Mouse (Mus musculus): ENCODE data around the gene Thyn1. TPM values are rescaled to one million over a fixed set of nuclear protein-coding genes. Genes with fewer than 3 reads are reported as not detected.

The Thyn1 gene
- total and polyA plus RNA-seq, 3 experiments, result 7.6 to 25.4 (median 23.8) TPM

GRCm38 (mm10) chr9:27023681-27024080 lies 24.2 kb downstream of the Thyn1 start:
- Histone ChIP-seq H3K36me3 (ENCODE audit: control insufficient read depth, insufficient read depth, low read length) (peaks cover 10% of the 10 kb centered on the region), H3K27ac (no peak overlapping the region), H3K79me2 (replicated peaks; ENCODE audit: control insufficient read depth, insufficient read depth, low read length) (peaks cover 11% of the 10 kb centered on the region), H3K9ac (ENCODE audit: low read depth, low read length) (no peak overlapping the region), H3K4me1 (ENCODE audit: control insufficient read depth, insufficient read depth, low read length) (peaks cover 13% of the 10 kb centered on the region), H3K4me3 (no peak overlapping the region), H3K27me3 (ENCODE audit: control insufficient read depth, insufficient read depth, low read length) (no peaks in the 10 kb centered on the region)
- DNase-seq, result no peak
- intact Hi-C loops (cut with DNase I), result no loop called here
- no peak for TF ChIP-seq CTCF (IDR thresholded peaks at IDR 0.05)
- no peak for TF ChIP-seq EP300 (IDR thresholded peaks at IDR 0.05; ENCODE audit: insufficient read depth, low read depth, low read length)
- TF ChIP-seq POLR2A (IDR thresholded peaks at IDR 0.05; ENCODE audit: insufficient read depth, low read depth, low read length), result no peak
- WGBS, result 46% methylated on average over 4 of the region's 4 CpGs

- H3K4me1 ChIP-seq (ENCODE audit: control insufficient read depth, insufficient read depth, low read length), result peaks cover 13% of the 10 kb centered on the region
- TF ChIP-seq POLR2A (IDR thresholded peaks at IDR 0.05; ENCODE audit: insufficient read depth, low read depth, low read length) (no peak), EP300 (IDR thresholded peaks at IDR 0.05; ENCODE audit: insufficient read depth, low read depth, low read length) (no peak), CTCF (IDR thresholded peaks at IDR 0.05) (no peak)
- no peak overlapping the region for H3K9ac ChIP-seq (ENCODE audit: low read depth, low read length)
- H3K36me3 ChIP-seq (ENCODE audit: control insufficient read depth, insufficient read depth, low read length), result peaks cover 10% of the 10 kb centered on the region
- H3K79me2 ChIP-seq (replicated peaks; ENCODE audit: control insufficient read depth, insufficient read depth, low read length), result peaks cover 10% of the 10 kb centered on the region
- H3K4me3 ChIP-seq, result no peak overlapping the region
- DNase-seq, result no peak
- intact Hi-C loops (cut with DNase I), result no loop called here
- H3K27ac ChIP-seq, result no peak overlapping the region
- 33% methylated on average over 1 of the region's 1 CpGs for WGBS
- no peaks in the 10 kb centered on the region for H3K27me3 ChIP-seq (ENCODE audit: control insufficient read depth, insufficient read depth, low read length)
Observed at GRCm38 (mm10) chr9:27026708-27027107, 27.2 kb downstream of the Thyn1 start.

DNA sequence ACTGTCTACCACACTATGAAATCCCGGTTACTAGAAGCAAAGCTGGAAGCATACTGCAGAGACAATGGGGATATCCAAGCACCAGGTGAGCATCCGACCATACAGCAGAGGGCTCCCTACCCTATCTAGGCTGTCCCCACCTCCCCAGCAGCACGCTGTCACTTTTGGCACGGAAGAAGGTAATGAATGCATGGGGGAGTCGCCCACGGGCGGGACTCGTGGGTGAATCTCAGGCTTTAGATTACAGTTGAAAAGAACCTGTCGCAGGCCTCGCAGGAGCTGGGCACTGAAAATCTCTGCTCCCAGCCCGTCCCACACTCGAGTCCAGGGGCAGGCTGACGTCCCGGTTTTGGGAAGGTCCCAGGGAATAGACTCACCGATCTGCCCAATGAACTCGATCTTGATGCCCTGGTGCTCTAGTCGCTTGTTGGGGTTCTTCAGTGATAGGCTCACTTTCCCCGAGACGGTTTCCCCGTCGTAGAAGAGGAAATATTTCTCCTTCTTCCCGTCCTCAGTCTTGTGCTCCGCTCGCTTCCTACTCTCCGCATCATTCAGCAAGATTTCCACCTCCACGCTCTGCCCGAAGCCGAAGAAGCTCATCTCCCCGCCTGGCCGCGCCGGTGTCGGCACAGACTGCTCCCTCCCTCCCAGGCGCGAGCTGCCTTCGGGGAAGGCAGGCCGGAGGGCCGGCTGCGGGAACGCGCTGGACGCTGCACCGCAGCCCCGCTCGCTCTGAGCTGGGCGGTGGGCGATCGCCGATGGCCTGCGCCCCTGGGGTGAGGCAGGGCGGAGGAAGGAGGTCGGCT lies 29.7 kb downstream of the Thyn1 start:
- peaks cover 8% of the 10 kb centered on the region for H3K4me1 ChIP-seq (ENCODE audit: control insufficient read depth, insufficient read depth, low read length)
- H3K27ac ChIP-seq, result peak overlapping the region; percentile 98
- under 1% methylated on average over 52 of the region's 52 CpGs for WGBS
- H3K9ac ChIP-seq (ENCODE audit: low read depth, low read length), result peak overlapping the region; percentile 93
- intact Hi-C loops (cut with DNase I), result loop anchor here (1.0 kb wide), 1 partner anchor 30 kb away; the partner anchor contains the start of genes Acad8 and Thyn1
- H3K36me3 ChIP-seq (ENCODE audit: control insufficient read depth, insufficient read depth, low read length), result peaks cover 6% of the 10 kb centered on the region
- peak; percentile 48 to 52 for DNase-seq
- H3K4me3 ChIP-seq, result peak overlapping the region; percentile 99
- TF ChIP-seq CTCF (IDR thresholded peaks at IDR 0.05) (peak; percentile 48), EP300 (IDR thresholded peaks at IDR 0.05; ENCODE audit: insufficient read depth, low read depth, low read length) (no peak)
- no peaks in the 10 kb centered on the region for H3K27me3 ChIP-seq (ENCODE audit: control insufficient read depth, insufficient read depth, low read length)
- H3K79me2 ChIP-seq (replicated peaks; ENCODE audit: control insufficient read depth, insufficient read depth, low read length), result peaks cover 5% of the 10 kb centered on the region

GRCm38 (mm10) chr9:27029828-27030762 lies 30.6 kb downstream of the Thyn1 start, which contains the start of the genes Vps26b and Ncapd3:
Vps26b (minus strand) TSS chr9:27030065.
Ncapd3 (plus strand) TSS chr9:27030175.
- TF ChIP-seq EP300 (IDR thresholded peaks at IDR 0.05; ENCODE audit: insufficient read depth, low read depth, low read length) (no peak; the same call in 1 of the 2 replicates), POLR2A (IDR thresholded peaks at IDR 0.05; ENCODE audit: insufficient read depth, low read depth, low read length) (peak; percentile 90), CTCF (IDR thresholded peaks at IDR 0.05) (peak; percentile 46)
- Histone ChIP-seq H3K9ac (ENCODE audit: low read depth, low read length) (peak within 1 kb of the TSS; percentile 93), H3K27me3 (ENCODE audit: control insufficient read depth, insufficient read depth, low read length) (no peaks in the 10 kb centered on the region), H3K79me2 (replicated peaks; ENCODE audit: control insufficient read depth, insufficient read depth, low read length) (peaks cover 3% of the 10 kb centered on the region), H3K36me3 (ENCODE audit: control insufficient read depth, insufficient read depth, low read length) (peaks cover 2% of the 10 kb centered on the region; the same call in 1 of the 2 replicates), H3K4me3 (peak within 1 kb of the TSS; percentile 99), H3K27ac (peak within 1 kb of the TSS; percentile 98), H3K4me1 (ENCODE audit: control insufficient read depth, insufficient read depth, low read length) (peaks cover 5% of the 10 kb centered on the region)
- intact Hi-C loops (cut with DNase I), result loop anchor here (1.0 kb wide), 1 partner anchor 31 kb away; the partner anchor contains the start of genes Acad8 and Thyn1
- peak; percentile 94 to 96 for DNase-seq
- WGBS, result under 1% methylated on average over 80 of the region's 80 CpGs

GRCm38 (mm10) chr9:27030763-27031100 lies 31.2 kb downstream of the Thyn1 start:
- peak overlapping the region; percentile 99 for H3K4me3 ChIP-seq
- H3K36me3 ChIP-seq (ENCODE audit: control insufficient read depth, insufficient read depth, low read length), result peaks cover 2% of the 10 kb centered on the region; the same call in 1 of the 2 replicates
- no peak for DNase-seq
- H3K79me2 ChIP-seq (replicated peaks; ENCODE audit: control insufficient read depth, insufficient read depth, low read length), result peaks cover 4% of the 10 kb centered on the region
- 1% methylated on average over 17 of the region's 17 CpGs for WGBS
- H3K9ac ChIP-seq (ENCODE audit: low read depth, low read length), result peak overlapping the region; percentile 40
- peak overlapping the region; percentile 98; the same call in 1 of the 2 replicates for H3K27ac ChIP-seq
- intact Hi-C loops (cut with DNase I), result no loop called here
- peaks cover 5% of the 10 kb centered on the region for H3K4me1 ChIP-seq (ENCODE audit: control insufficient read depth, insufficient read depth, low read length)
- TF ChIP-seq CTCF (IDR thresholded peaks at IDR 0.05) (no peak), EP300 (IDR thresholded peaks at IDR 0.05; ENCODE audit: insufficient read depth, low read depth, low read length) (no peak), POLR2A (IDR thresholded peaks at IDR 0.05; ENCODE audit: insufficient read depth, low read depth, low read length) (no peak)
- no peaks in the 10 kb centered on the region for H3K27me3 ChIP-seq (ENCODE audit: control insufficient read depth, insufficient read depth, low read length)
